Mouse (Mus musculus): ENCODE measurements around the gene Tfam. TPM values are rescaled to one million over a fixed set of nuclear protein-coding genes. Genes with fewer than 3 reads are reported as not detected.

Gene Tfam
- polyA plus RNA-seq, 1 experiment: 12.6 TPM

- H3K36me3 ChIP-seq (ENCODE audit: control insufficient read depth, insufficient read depth, low read length): no peaks in the 10 kb centered on the region
- 87% methylated on average over 9 of the region's 9 CpGs for WGBS
- H3K27me3 ChIP-seq (ENCODE audit: control insufficient read depth, insufficient read depth, low read length): no peaks in the 10 kb centered on the region
- H3K4me3 ChIP-seq (ENCODE audit: control insufficient read depth, insufficient read depth, low read length): no peak overlapping the region
- TF ChIP-seq CTCF (IDR thresholded peaks at IDR 0.05; ENCODE audit: borderline replicate concordance, control insufficient read depth, extremely low read depth, insufficient read depth, low read length, poor library complexity) (no peak), POLR2A (IDR thresholded peaks at IDR 0.05; ENCODE audit: control insufficient read depth, extremely low read depth, insufficient read depth, low read length, poor library complexity) (no peak)
- H3K27ac ChIP-seq (ENCODE audit: control insufficient read depth, insufficient read depth, low read length): no peak overlapping the region
- H3K4me1 ChIP-seq (replicated peaks; ENCODE audit: control insufficient read depth, insufficient read depth, low read length): peaks cover 8% of the 10 kb centered on the region
- DNase-seq: no peak
Measured at GRCm38 (mm10) chr10:71215996-71216395, 22.1 kb downstream of the Tfam start.

DNA sequence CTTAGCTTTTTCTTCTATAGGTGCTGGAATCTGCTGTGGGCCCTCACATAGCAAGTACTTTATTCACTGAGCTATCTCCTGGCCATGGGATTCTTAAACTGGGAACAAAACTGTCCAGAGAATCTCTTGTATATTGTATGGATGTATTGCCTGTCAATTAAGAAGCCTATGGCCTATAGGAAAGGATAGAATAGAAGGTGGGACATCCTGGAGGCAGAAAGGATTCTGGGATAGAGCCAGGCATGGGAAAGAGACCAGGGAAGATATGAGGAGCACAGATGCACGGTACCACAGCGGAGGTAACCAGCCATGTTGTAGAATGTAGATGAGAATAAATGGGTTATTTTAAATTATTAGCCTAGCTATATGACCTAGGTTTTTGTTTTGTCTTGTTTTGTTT is 36.6 kb downstream of the Tfam start:
- TF ChIP-seq POLR2A (IDR thresholded peaks at IDR 0.05; ENCODE audit: control insufficient read depth, extremely low read depth, insufficient read depth, low read length, poor library complexity): no peak
- TF ChIP-seq CTCF (IDR thresholded peaks at IDR 0.05; ENCODE audit: borderline replicate concordance, control insufficient read depth, extremely low read depth, insufficient read depth, low read length, poor library complexity): no peak
- no peak for DNase-seq
- no peaks in the 10 kb centered on the region for H3K27me3 ChIP-seq (ENCODE audit: control insufficient read depth, insufficient read depth, low read length)
- H3K4me3 ChIP-seq (ENCODE audit: control insufficient read depth, insufficient read depth, low read length): no peak overlapping the region
- no peaks in the 10 kb centered on the region for H3K36me3 ChIP-seq (ENCODE audit: control insufficient read depth, insufficient read depth, low read length)
- no peaks in the 10 kb centered on the region for H3K4me1 ChIP-seq (replicated peaks; ENCODE audit: control insufficient read depth, insufficient read depth, low read length)
- 93% methylated on average over 2 of the region's 2 CpGs for WGBS
- no peak overlapping the region for H3K27ac ChIP-seq (ENCODE audit: control insufficient read depth, insufficient read depth, low read length)

- no peak overlapping the region for H3K27ac ChIP-seq (ENCODE audit: control insufficient read depth, insufficient read depth, low read length)
- 31% methylated on average over 5 of the region's 5 CpGs for WGBS
- H3K4me3 ChIP-seq (ENCODE audit: control insufficient read depth, insufficient read depth, low read length): no peak overlapping the region
- H3K4me1 ChIP-seq (replicated peaks; ENCODE audit: control insufficient read depth, insufficient read depth, low read length): no peaks in the 10 kb centered on the region
- DNase-seq: no peak
- no peaks in the 10 kb centered on the region for H3K36me3 ChIP-seq (ENCODE audit: control insufficient read depth, insufficient read depth, low read length)
- no peaks in the 10 kb centered on the region for H3K27me3 ChIP-seq (ENCODE audit: control insufficient read depth, insufficient read depth, low read length)
- no peak for TF ChIP-seq CTCF (IDR thresholded peaks at IDR 0.05; ENCODE audit: borderline replicate concordance, control insufficient read depth, extremely low read depth, insufficient read depth, low read length, poor library complexity)
- no peak for TF ChIP-seq POLR2A (IDR thresholded peaks at IDR 0.05; ENCODE audit: control insufficient read depth, extremely low read depth, insufficient read depth, low read length, poor library complexity)
Measured at GRCm38 (mm10) chr10:71200964-71201363, 37.1 kb downstream of the Tfam start.

- Histone ChIP-seq H3K36me3 (ENCODE audit: control insufficient read depth, insufficient read depth, low read length) (no peaks in the 10 kb centered on the region), H3K27ac (ENCODE audit: control insufficient read depth, insufficient read depth, low read length) (no peak overlapping the region), H3K4me1 (replicated peaks; ENCODE audit: control insufficient read depth, insufficient read depth, low read length) (no peaks in the 10 kb centered on the region), H3K27me3 (ENCODE audit: control insufficient read depth, insufficient read depth, low read length) (no peaks in the 10 kb centered on the region), H3K4me3 (ENCODE audit: control insufficient read depth, insufficient read depth, low read length) (no peak overlapping the region)
- TF ChIP-seq POLR2A (IDR thresholded peaks at IDR 0.05; ENCODE audit: control insufficient read depth, extremely low read depth, insufficient read depth, low read length, poor library complexity) (no peak), CTCF (IDR thresholded peaks at IDR 0.05; ENCODE audit: borderline replicate concordance, control insufficient read depth, extremely low read depth, insufficient read depth, low read length, poor library complexity) (no peak)
- no peak for DNase-seq
- 93% methylated on average over 8 of the region's 8 CpGs for WGBS
Measured at GRCm38 (mm10) chr10:71198676-71199075, 39.4 kb downstream of the Tfam start.

DNA sequence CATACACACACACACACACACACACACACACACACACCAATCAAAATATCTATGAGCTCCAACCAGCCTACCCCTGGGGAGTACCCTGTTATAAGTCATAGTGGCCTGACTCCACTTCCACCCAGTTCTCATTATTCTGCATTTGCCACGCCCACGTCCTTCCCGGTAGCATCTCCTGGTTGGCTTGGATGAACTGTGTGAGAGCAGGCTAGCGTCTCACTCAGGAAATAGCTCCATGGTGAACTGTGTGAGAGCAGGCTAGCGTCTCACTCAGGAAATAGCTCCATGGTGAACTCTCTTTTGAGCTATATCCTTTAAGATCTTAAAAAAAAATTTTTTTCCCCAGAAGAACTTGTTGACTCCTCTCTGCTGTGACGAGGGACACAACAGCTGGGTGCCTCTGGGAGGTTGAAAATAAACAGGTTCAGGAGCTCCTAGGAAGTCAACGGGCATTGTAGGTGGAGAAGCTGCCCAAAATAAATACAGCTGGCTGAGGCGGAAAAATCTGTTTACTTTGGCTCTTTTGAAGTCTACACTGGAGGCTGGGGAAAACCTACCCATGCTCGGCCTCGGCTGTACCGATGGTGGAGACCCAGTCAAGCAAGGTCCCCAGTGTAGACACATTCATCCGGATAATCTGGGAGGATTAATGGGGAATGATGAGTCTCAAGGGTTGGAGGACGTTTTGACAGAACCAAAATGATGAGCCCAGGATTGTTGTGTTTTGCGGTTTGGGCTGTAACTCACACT is 40.9 kb downstream of the Tfam start:
- Histone ChIP-seq H3K36me3 (ENCODE audit: control insufficient read depth, insufficient read depth, low read length) (no peaks in the 10 kb centered on the region), H3K27ac (ENCODE audit: control insufficient read depth, insufficient read depth, low read length) (no peak overlapping the region), H3K4me1 (replicated peaks; ENCODE audit: control insufficient read depth, insufficient read depth, low read length) (no peaks in the 10 kb centered on the region), H3K4me3 (ENCODE audit: control insufficient read depth, insufficient read depth, low read length) (no peak overlapping the region), H3K27me3 (ENCODE audit: control insufficient read depth, insufficient read depth, low read length) (no peaks in the 10 kb centered on the region)
- 57% methylated on average over 14 of the region's 14 CpGs for WGBS
- TF ChIP-seq CTCF (IDR thresholded peaks at IDR 0.05; ENCODE audit: borderline replicate concordance, control insufficient read depth, extremely low read depth, insufficient read depth, low read length, poor library complexity): no peak
- no peak for DNase-seq

DNA sequence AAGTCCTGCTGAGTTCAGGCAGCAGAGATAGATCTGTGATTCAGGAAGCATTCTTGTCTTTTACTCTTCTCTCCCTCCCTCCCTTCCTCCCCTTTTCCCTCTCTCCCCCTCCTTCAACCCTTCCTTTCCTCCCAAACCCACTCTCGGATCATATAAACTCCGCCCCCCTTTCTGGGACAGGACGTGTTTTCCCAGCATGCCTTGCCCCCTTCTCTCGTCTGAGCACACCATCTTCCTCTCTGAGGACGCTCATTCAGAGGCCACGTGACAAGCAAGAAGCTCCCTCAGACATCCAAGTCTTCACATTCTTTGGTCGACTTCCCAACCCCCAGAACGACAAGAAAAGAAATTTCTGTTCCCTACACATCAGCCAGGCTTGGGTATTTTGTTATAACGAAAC is 42.6 kb downstream of the Tfam start:
- whole genome bisulfite sequencing: 57% methylated on average over 9 of the region's 9 CpGs
- DNase-seq: no peak
- Histone ChIP-seq H3K4me3 (ENCODE audit: control insufficient read depth, insufficient read depth, low read length) (no peak overlapping the region), H3K4me1 (replicated peaks; ENCODE audit: control insufficient read depth, insufficient read depth, low read length) (no peaks in the 10 kb centered on the region), H3K36me3 (ENCODE audit: control insufficient read depth, insufficient read depth, low read length) (no peaks in the 10 kb centered on the region), H3K27ac (ENCODE audit: control insufficient read depth, insufficient read depth, low read length) (no peak overlapping the region), H3K27me3 (ENCODE audit: control insufficient read depth, insufficient read depth, low read length) (no peaks in the 10 kb centered on the region)
- no peak for TF ChIP-seq POLR2A (IDR thresholded peaks at IDR 0.05; ENCODE audit: control insufficient read depth, extremely low read depth, insufficient read depth, low read length, poor library complexity)
- TF ChIP-seq CTCF (IDR thresholded peaks at IDR 0.05; ENCODE audit: borderline replicate concordance, control insufficient read depth, extremely low read depth, insufficient read depth, low read length, poor library complexity): no peak

- no peak for TF ChIP-seq POLR2A (IDR thresholded peaks at IDR 0.05; ENCODE audit: control insufficient read depth, extremely low read depth, insufficient read depth, low read length, poor library complexity)
- Histone ChIP-seq H3K27me3 (ENCODE audit: control insufficient read depth, insufficient read depth, low read length) (no peaks in the 10 kb centered on the region), H3K27ac (ENCODE audit: control insufficient read depth, insufficient read depth, low read length) (no peak overlapping the region), H3K36me3 (ENCODE audit: control insufficient read depth, insufficient read depth, low read length) (no peaks in the 10 kb centered on the region), H3K4me1 (replicated peaks; ENCODE audit: control insufficient read depth, insufficient read depth, low read length) (no peaks in the 10 kb centered on the region), H3K4me3 (ENCODE audit: control insufficient read depth, insufficient read depth, low read length) (no peak overlapping the region)
- WGBS: 92% methylated on average over 7 of the region's 7 CpGs
- no peak for DNase-seq
Measured at GRCm38 (mm10) chr10:71194713-71195112, 43.4 kb downstream of the Tfam start.

Measured in thymus, adult 2 months (tissue).